Mouse (Mus musculus) thymus, postnatal 36 days (tissue): ENCODE data around the gene Tagln3.

Experiments
- DNase-seq, 2 experiments: peaks; one replicate each; pipeline ENCODE4 v3.0.0; 2022; ENCODE audit warnings: mixed read lengths in 2 of 2

Gene Tagln3

GRCm38 (mm10) chr16:45724061-45724741, at the start of gene Tagln3:
Gene Tagln3, minus strand, starts transcription at chr16:45724608.
- peak; percentile 10 to 13 for DNase-seq

DNA sequence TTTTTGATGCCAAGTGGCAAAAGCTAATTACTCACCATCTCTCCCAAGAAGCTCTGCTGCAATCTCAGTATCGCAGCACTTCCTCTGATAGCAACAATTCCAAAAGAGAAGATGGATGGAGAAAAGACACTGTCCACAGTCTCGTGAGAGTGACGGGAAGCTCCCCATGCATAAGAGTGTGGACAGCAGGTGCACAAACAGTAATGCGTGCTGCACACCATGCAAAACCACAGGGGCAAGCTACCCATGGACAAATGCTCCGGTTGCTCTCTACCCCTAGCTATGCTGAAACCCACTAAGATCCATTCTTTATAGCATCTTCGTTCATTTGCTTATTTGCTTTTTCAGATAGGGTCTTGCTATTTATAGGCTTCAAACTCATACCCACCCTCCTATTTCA, 46.5 kb upstream of the Tagln3 start:
- DNase-seq: no peak

GRCm38 (mm10) chr16:45767853-45768640, 43.6 kb upstream of the Tagln3 start:
- DNase-seq: no peak

GRCm38 (mm10) chr16:45767434-45767833, 43.0 kb upstream of the Tagln3 start:
- DNase-seq: no peak

GRCm38 (mm10) chr16:45765801-45766494, 41.5 kb upstream of the Tagln3 start:
- no peak for DNase-seq

DNA sequence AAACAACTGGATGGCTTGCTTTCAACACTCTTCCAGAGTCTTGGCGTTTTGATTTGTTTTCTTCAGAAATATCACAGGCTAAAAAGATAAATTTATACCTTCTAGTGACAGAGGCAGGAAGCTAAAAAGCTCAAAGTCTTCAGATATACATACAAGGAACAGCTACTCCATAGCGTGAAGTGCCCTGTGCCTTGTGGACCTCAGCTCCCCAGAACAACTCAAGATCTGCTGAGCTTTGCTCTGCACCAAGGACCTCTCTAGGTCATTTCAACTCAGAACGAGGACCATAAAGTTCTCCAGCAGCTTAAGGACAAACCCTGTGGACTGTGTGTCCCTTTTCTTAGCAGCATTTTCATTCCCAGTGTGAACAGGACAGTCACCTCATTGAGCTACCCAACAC, 40.7 kb upstream of the Tagln3 start:
- DNase-seq: no peak

GRCm38 (mm10) chr16:45762859-45763505, 38.6 kb upstream of the Tagln3 start:
- DNase-seq: no peak

- no peak for DNase-seq
Measured at GRCm38 (mm10) chr16:45761425-45761824, 37.0 kb upstream of the Tagln3 start.

GRCm38 (mm10) chr16:45758726-45759269, 34.4 kb upstream of the Tagln3 start:
- no peak for DNase-seq

DNA sequence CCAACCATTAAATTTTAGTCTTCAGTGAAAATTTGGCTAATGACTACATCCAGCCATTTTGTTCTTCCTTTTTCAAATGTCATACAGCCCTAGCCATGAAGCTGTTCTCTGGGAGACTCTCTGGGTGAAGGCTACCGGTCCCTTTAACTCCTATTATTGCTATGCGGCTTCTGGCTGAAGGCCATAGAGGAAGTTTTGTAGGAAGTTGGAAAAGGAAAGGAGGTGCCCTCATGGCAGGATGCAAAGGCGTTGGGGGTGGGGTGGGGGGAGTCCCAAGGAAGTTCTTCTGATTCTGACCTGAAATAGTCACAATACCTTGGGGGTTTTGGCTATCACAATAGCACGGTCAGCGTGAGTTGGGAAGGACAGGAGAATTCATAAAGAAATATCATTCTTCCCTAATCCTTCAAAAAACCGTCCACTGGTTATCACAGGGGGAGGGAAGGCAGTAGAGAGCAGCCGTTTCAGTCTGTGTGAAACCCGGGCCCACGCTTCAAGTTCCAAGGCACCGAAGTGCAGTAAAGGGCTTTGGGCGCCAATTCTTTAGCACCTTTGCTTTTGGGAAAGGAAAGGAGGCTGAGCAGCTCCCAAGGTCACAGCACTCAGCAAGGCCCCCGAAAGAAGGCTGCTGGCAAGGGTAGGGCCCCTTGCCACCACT, 33.1 kb upstream of the Tagln3 start:
- DNase-seq: no peak

GRCm38 (mm10) chr16:45756855-45757254, 32.4 kb upstream of the Tagln3 start:
- DNase-seq: no peak

- DNase-seq: no peak
Measured at GRCm38 (mm10) chr16:45743591-45744144, 19.3 kb upstream of the Tagln3 start.

DNA sequence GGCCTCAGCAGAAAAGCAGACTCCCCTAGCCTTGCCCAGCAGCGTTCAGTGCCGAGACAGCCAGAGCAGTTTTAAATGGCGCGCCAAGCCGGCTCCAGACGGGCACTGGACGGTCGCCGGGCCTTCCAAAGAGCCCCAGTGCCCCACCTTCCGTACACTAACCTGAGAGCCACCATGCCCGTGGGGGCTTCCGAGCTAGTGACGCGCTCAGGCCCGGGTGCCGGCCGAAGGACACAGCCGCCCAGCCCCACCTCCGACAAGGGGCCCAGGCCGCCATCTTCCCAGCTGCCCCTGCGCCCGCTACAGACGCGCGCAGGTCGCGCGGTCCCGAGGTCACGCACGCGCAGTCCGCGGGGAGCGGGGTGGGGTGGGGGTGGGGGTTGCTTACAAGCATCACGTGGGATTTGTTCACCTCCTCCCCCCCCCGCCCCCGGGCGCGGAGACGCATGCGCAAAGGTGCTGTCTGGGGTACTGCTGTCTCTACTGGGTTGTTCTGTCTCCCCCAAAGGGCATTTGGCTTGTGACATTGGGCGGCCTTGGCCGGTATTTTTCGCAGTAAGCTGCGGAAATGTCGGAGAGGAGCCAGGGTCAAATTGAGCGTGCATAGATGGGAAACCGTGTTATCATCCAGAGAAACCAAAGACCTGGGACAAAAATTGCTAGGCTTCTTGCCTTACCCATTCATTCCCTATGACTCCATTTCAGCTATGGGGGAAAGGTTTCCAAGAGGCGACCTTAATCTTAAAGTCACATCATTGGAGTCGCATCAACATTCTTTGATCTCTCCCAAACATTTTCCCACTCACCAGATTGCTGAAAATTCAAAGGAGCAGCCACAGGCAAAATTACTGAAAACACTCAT, 18.4 kb upstream of the Tagln3 start, which contains the start of gene Abhd10:
Abhd10 (minus strand) TSS at position 341 of the 862 bp plus-strand sequence.
- DNase-seq: peak; percentile 97

- DNase-seq: no peak
Measured at GRCm38 (mm10) chr16:45737880-45738279, 13.5 kb upstream of the Tagln3 start.

GRCm38 (mm10) chr16:45736724-45737123, 12.3 kb upstream of the Tagln3 start:
- no peak for DNase-seq

DNA sequence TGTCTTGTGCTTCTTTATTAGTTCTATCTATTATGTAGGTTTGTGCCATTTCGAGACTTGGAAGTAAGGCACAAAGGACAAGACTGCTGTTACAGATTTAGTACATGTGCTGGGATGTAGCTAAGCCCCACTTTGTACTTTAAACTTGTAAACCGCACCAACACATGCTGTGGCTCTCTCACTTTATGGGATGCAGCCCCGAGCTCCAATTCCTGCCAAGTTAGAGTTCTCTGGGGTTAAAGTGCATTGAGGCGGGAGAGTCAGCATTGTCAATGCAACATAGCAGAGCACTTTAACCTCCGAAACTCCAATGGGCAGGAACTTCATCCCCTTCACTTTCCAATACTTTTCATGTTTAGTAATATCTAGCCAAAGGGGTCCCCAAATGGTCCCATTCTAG, 4.8 kb upstream of the Tagln3 start:
- no peak for DNase-seq

GRCm38 (mm10) chr16:45724742-45725102, 314 bp upstream of the Tagln3 start:
- no peak for DNase-seq

DNA sequence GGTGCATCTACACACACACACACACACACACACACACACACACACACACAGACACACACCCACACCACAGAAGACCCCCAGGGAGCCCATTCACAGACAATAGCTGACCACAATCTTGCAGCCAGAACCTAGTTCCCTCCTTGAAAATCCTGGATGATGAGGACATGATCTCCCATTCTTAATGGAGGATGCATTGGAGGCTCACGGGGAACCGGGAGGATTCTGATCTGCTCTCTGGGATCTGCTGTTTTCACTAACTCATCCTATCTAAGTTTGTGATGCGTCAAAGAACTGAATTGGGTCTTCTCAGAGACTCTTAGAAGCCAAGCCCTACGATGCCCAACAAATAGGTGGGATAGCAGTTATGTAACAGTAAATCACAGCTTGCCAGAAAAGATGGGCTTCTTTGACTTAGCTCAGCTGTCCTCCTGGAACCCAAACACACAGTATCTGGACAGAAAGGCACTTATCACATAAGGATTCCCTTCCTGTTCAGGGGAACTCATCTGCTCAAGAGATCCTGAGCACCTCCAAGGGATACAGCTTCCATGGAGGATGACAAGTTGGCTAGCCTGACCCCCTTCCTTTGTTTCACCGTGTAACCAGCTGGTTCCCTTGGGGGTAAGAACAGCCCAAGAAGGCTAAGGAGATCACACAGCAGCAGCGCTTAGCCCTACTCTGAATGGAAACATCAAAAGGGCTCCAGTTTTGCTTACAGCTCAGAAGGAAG, 1.1 kb downstream of the Tagln3 start:
- no peak for DNase-seq

- no peak for DNase-seq
Measured at GRCm38 (mm10) chr16:45722460-45722951, 1.9 kb downstream of the Tagln3 start.

- DNase-seq: no peak
Measured at GRCm38 (mm10) chr16:45720022-45720630, 4.3 kb downstream of the Tagln3 start.
